Mouse (Mus musculus): Measurements from ENCODE around the gene Plcd3.
A peak's percentile ranks its signal among the peaks of the same experiment; 100 is the strongest.

Plcd3 gene

GRCm38 (mm10) chr11:103058499-103059085, 42.9 kb downstream of the Plcd3 start:
- DNase-seq, result no peak

DNA sequence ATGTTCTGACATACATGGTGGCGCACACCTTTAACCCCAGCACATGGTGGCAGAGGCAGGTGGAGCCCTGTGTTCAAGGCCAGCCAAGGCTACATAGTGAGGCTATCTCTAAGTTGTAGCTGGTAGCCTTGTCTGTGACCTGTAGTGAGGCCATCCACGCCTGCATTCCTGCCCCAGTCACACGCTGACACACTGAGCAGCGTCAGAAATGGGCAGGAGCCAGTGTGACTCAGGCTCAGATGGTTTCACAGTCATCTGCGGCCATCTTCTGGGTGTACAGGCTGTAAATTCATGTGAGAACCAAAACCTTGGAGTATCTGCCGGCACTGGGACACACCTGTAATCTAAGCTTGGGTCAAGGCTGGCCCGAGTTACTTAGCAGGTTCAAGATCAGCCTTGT, 44.8 kb downstream of the Plcd3 start:
- DNase-seq, result no peak

DNA sequence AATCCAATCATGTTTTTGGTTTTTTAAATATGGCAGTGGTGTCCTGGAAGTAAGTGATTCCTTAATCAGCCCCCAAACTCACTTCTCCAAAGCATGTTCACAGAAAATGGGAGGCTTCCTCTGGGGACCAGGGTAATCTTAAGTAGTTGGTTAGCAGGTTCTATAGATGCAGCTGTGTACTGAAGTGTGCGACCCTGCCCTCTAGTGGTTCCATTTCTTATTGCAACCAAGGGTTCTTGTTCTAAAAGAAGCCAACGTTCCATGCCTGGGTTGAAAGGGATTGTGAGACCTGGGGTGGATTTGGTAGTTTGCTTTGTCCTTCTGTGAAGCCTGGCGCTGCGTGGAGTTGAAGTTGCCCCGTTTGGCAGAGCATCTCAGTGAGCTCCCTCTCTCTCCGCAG, 46.7 kb downstream of the Plcd3 start:
- peak; percentile 76 to 87 for DNase-seq

- no peak for DNase-seq
Observed at GRCm38 (mm10) chr11:103053191-103054076, 48.0 kb downstream of the Plcd3 start.

DNA sequence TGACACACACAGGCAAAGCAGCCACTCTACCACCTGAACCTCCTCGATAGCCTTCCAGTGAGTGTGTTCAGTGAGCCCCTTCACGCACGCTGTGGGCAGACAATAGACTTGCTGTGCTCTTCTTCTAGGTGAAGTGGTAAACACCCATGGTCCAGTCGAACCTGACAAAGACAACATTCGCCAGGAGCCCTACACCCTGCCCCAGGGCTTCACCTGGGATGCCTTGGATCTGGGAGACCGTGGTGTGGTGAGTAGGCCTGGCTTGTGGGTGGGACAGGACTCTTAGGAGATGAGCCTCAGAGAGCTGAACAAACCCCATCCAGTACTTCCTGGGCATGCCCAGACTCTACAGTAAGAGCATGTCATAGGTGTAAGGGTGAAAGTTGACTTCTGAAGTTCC, 49.4 kb downstream of the Plcd3 start:
- DNase-seq, result no peak

- peak in 1 of 2 experiments; percentile 23 for DNase-seq
Observed at GRCm38 (mm10) chr11:103051249-103051691, 50.2 kb downstream of the Plcd3 start.

- DNase-seq, result no peak
Observed at GRCm38 (mm10) chr11:103050153-103050552, 51.3 kb downstream of the Plcd3 start.

DNA sequence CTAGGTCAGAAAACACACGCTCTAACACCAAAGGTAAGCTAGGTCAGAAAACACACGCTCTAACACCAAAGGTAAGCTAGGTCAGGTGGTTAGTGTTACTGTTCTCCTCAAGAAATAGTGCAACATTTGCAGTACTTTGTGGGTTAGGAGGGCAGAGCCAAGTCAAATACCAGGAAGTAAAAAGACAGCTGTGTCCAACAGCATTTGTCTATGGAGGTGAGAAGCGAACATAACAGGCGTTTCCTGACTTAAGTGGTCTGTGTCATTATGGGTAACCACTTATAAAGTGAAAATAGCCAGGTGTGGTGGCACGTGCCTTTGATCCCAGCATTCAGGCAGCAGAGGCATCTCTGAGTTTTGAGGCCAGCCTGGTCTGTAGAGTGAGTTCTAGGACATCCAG, 51.8 kb downstream of the Plcd3 start:
- DNase-seq, result no peak

- DNase-seq, result no peak
Observed at GRCm38 (mm10) chr11:103046286-103046685, 55.2 kb downstream of the Plcd3 start.

DNA sequence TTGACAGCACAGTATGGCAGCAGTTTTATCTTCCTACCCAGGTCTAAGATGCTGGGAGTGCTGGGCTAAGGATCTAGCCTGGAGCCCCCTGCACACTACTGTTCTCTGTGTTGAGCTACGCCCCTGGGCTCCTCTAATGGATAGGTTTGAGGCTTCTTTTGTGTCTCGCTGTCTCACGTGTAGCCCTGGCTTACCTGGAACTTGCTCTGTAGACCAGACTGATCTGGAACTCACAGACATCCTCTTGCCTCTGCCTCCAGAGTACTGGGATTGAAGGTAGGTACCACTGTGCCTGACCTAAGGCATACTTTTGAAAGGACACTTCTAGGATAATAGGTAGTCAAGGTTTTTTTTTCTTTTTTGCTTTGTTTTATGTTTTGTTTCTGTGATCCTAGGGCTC, 57.5 kb downstream of the Plcd3 start:
- DNase-seq, result no peak

GRCm38 (mm10) chr11:103042828-103043227, 58.6 kb downstream of the Plcd3 start:
- DNase-seq, result no peak

DNA sequence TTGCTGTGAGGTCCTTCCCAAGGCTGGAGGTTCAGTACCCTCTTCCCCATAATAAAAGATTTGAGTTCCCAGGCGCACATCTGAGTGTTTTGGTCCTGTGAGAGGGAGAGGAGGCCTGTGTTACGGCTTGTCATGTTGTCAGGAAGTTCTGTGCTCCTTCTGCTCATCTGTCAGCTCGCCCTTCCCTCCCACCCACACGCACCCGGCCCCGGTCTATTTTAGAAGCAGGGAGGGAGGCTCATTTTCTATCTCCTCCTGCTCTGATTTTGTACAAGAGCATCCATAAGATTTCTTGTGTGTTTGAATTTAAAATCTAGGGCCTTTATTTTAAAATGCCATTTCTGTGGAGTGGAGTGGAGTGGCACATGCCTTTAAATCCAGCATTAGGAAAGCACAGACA, 63.4 kb downstream of the Plcd3 start:
- no peak for DNase-seq

- peak in 1 of 2 experiments; percentile 31 for DNase-seq
Observed at GRCm38 (mm10) chr11:103036881-103037465, 64.5 kb downstream of the Plcd3 start.

GRCm38 (mm10) chr11:103035007-103035406, 66.5 kb downstream of the Plcd3 start:
- no peak for DNase-seq

DNA sequence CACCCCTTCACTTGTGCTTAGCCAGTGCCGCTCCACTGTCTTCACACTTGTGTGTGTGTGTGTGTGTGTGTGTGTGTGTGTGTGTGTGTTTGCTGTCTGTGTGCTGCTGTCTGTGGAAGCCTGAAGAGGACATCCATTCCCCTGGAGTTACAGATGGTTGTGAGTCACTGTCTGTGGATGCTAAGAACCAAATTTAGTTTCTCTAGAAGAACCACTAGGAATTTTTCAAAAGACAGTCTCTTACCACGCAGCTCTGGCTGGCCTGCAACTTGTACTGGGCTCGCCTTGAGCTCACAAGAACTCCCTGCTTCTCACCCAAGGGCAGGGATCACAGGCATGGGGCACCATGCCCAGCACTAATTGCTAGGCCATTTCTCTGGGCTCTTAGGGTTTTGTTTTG, 68.4 kb downstream of the Plcd3 start:
- peak in 1 of 2 experiments; percentile 35 for DNase-seq

DNA sequence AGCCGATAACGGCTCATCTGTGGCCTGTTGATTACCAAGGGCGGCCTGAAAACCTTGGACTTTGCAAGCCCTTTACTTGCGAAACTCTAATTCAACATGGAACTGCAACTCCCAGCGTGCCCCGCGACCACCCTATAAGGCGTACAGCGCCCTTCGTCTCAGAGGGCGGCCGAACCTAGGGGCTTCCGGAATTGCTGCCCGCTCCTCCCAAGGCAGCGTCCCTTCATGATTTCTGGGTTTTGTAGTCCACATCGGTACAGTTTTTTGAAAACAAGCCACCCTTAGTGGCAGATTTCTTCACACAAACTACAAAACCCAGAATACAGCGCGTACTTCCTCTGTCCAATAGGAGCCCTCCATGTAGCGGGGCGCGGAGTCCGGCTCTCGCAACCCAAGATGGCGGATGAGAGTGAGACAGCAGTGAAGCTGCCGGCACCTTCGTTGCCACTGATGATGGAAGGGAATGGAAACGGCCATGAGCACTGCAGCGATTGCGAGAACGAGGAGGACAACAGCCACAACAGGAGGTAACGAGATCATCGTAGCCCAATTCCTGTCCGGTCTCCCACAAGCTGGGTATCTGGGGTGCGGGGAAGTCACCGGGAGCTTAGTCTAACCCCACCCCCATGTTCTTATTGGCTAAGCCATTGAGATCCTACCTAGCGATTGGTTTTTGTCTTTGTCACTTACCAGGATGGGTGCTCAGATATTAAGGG, 73.1 kb downstream of the Plcd3 start, which contains the start of the genes Nmt1 and Dcakd:
Nmt1 (plus strand) TSS at position 15 of the 716 bp plus-strand sequence.
Dcakd (minus strand) TSS at position 158 of the 716 bp plus-strand sequence.
- DNase-seq, result peak; percentile 95 to 98

DNA sequence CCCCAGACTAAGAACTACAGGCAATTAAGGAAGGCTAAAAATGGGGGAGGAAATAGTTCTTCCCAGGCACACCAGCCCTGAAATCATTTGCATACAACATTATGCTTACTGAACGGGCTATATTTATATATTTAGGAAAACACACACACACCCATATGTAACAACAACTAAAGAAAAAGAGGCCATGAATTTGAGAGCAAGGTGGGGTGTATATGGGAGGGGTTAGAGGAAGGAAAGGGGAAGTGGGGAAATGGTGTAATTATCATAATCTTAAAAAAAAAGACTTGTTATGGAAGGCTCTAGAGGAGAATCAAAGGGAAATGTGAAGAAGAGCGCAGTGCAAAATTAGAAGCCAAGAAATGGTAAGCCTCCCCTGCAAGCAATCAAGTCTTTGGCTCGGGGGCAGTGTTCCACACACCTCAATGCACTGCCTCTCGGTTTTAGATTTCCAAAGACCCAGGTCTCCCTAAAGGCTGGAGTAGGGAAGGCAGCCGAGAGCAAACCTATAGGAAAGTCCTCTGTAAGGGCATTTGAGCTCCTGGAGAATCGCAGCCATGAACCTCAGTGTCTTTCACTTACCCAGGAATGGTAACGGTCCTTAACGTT, 73.8 kb downstream of the Plcd3 start:
- DNase-seq, result no peak

- peak in 1 of 2 experiments; percentile 49 for DNase-seq
Observed at GRCm38 (mm10) chr11:103026901-103027300, 74.6 kb downstream of the Plcd3 start.

DNA sequence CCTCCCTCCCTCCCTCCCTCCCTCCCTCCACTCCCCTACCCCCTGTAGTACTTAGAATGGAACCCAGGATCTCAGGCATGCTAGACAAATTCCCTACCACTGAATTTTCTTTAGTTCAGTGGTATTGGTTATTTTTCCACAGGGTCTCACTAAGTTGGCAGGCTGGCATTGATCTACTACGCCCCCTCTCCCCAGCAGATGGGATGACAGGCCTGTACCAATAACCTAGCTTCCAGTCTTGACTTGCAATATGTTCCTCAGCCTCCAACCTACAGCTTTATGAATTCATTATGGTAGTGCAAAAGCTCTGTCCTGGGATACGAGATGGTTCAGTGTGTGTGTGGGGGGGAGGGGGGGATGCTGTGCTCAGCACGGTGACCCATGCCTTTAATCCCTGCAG, 77.5 kb downstream of the Plcd3 start:
- DNase-seq, result no peak

- DNase-seq, result no peak
Observed at GRCm38 (mm10) chr11:103020713-103021335, 80.6 kb downstream of the Plcd3 start.

All from kidney, postnatal 36 days (tissue).